Mouse (Mus musculus) neutrophil, adult 83 days (primary cell): ENCODE results near the gene Best3. TPM values are rescaled to one million over a fixed set of nuclear protein-coding genes. Genes with fewer than 3 reads are reported as not detected.

Experiments
- total RNA-seq, 2 experiments: library from RNA; stranded (reverse); gene quantifications; one replicate each; pipeline ENCODE4 v1.2.4; 2023

Best3 gene
- total RNA-seq: not detected

GRCm38 (mm10) chr10:116986264-116987082, at the start of gene Best3:
TSS of gene Best3 (plus strand) at chr10:116986314.

GRCm38 (mm10) chr10:116950009-116950769, 35.9 kb upstream of the Best3 start, which contains the start of gene Rab3ip:
TSS of gene Rab3ip (minus strand) at chr10:116950769.

GRCm38 (mm10) chr10:116972509-116972908, 13.6 kb upstream of the Best3 start, which contains the start of gene Gm10271:
TSS of gene Gm10271 (minus strand) at chr10:116972609.

DNA sequence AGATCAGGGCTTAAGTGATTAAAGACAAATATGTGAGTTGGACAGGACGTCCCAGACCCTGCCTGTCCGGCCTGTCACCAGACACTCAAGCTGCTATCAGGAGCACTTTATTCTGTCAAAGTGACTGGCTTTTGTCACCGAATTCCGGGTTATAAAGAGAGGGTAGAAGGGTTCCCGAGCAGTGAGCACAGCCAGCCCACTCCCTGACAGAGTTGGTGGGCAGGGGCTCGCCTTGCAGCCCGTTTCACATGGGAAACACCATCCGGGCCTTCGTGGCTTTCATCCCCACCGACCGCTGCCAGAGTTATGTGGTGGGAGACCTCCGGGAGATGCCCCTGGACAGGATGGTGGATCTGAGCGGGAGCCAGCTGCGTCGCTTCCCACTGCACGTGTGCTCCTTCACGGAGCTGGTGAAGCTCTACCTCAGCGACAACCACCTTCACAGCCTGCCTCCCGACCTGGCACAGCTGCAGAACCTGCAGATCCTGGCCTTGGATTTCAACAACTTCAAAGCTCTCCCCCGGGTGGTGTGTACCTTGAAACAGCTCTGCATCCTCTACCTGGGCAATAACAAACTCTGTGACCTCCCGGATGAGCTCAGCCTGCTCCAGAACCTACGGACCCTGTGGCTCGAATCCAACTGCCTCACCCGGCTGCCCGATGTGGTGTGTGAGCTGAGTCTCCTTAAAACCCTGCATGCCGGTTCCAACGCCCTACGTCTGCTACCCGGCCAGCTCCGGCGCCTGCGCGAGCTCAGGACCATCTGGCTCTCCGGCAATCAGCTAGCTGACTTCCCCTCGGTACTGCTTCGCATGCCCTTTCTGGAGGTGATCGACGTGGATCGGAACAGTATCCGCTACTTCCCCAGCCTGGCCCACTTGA, 59.3 kb downstream of the Best3 start, which contains the start of gene Lrrc10:
TSS of gene Lrrc10 (plus strand) at position 167 of the 882 bp plus-strand sequence.

GRCm38 (mm10) chr10:117063254-117064021, 77.3 kb downstream of the Best3 start, which contains the start of gene Cct2:
TSS of gene Cct2 (minus strand) at chr10:117063814.

Other genes starting within 250 kb of the Best3 start
- not detected for gene Myrfl, start 89.4 kb upstream of the Best3 start, total RNA-seq
- gene Rab3ip, start 35.5 kb upstream of the Best3 start, total RNA-seq: 10 to 100 TPM in 1 of 2 experiments, 1 to 10 TPM in 1; 8.8 to 12.2 TPM
- gene Gm10271, start 13.7 kb upstream of the Best3 start, total RNA-seq: not detected
- gene Lrrc10, start 59.0 kb downstream of the Best3 start, total RNA-seq: not detected
- gene Cct2, start 77.5 kb downstream of the Best3 start, total RNA-seq: 10 to 100 TPM; 95.2 to 99.1 TPM
- 10 to 100 TPM; 13.1 to 16.6 TPM for gene Frs2, start 162.2 kb downstream of the Best3 start, total RNA-seq
- gene Yeats4, start 238.2 kb downstream of the Best3 start, total RNA-seq: 10 to 100 TPM; 45.8 to 46.1 TPM